Mouse (Mus musculus): Measurements from ENCODE around the gene Dctpp1. TPM values are rescaled to one million over a fixed set of nuclear protein-coding genes. Genes with fewer than 3 reads are reported as not detected.

The Dctpp1 gene
- polyA plus RNA-seq (2016; fragmentation: Nextera tagmentation; extraction: Ambion mirVana) = 163 and 167 TPM in 2 replicates

- Histone ChIP-seq H3K9ac (peak within 1 kb of the TSS; percentile 77), H3K4me3 (peak within 1 kb of the TSS; percentile 78), H3K9me3 (replicated peaks) (0 out of 2 replicates have a peak, but pooled peaks cover 3% of the 10 kb centered on the region), H3K36me3 (peaks cover 21% of the 10 kb centered on the region), H3K4me2 (peak within 1 kb of the TSS; percentile 91), H3K4me1 (peaks cover 65% of the 10 kb centered on the region), H3K27ac (peak within 1 kb of the TSS; percentile 64), H3K27me3 (replicated peaks) (peaks cover 7% of the 10 kb centered on the region; the same call in 1 of the 2 replicates)
- WGBS (ENCODE audit: insufficient replicate concordance) = under 1% methylated on average over 50 of the region's 50 CpGs
- peak; percentile 95 for ATAC-seq
Observed at GRCm38 (mm10) chr7:127260309-127261111, at the start of gene Dctpp1. TSS of gene Dctpp1 (minus strand) at chr7:127260709.

- no peak overlapping the region for H3K27ac ChIP-seq
- H3K36me3 ChIP-seq = no peaks in the 10 kb centered on the region
- no peaks in the 10 kb centered on the region for H3K27me3 ChIP-seq (replicated peaks)
- no peaks in the 10 kb centered on the region for H3K4me1 ChIP-seq
- ATAC-seq = no peak
- H3K9ac ChIP-seq = no peak overlapping the region
- H3K9me3 ChIP-seq (replicated peaks) = no peaks in the 10 kb centered on the region
- no peak overlapping the region for H3K4me2 ChIP-seq
- WGBS (ENCODE audit: insufficient replicate concordance) = 69% methylated on average over 12 of the region's 12 CpGs
- no peak overlapping the region for H3K4me3 ChIP-seq
Observed at GRCm38 (mm10) chr7:127309951-127310350, 49.4 kb upstream of the Dctpp1 start.

GRCm38 (mm10) chr7:127308887-127309286 is 48.4 kb upstream of the Dctpp1 start:
- ATAC-seq = no peak
- Histone ChIP-seq H3K4me3 (no peak overlapping the region), H3K9me3 (replicated peaks) (no peaks in the 10 kb centered on the region), H3K4me2 (no peak overlapping the region), H3K4me1 (no peaks in the 10 kb centered on the region), H3K27ac (no peak overlapping the region), H3K27me3 (replicated peaks) (no peaks in the 10 kb centered on the region), H3K9ac (no peak overlapping the region), H3K36me3 (no peaks in the 10 kb centered on the region)
- WGBS (ENCODE audit: insufficient replicate concordance) = 73% methylated on average over 4 of the region's 4 CpGs

GRCm38 (mm10) chr7:127308431-127308830 is 47.9 kb upstream of the Dctpp1 start:
- no peak for ATAC-seq
- Histone ChIP-seq H3K36me3 (no peaks in the 10 kb centered on the region), H3K27me3 (replicated peaks) (no peaks in the 10 kb centered on the region), H3K4me3 (no peak overlapping the region), H3K9ac (no peak overlapping the region), H3K27ac (no peak overlapping the region), H3K9me3 (replicated peaks) (no peaks in the 10 kb centered on the region), H3K4me2 (no peak overlapping the region), H3K4me1 (no peaks in the 10 kb centered on the region)
- WGBS (ENCODE audit: insufficient replicate concordance) = 74% methylated on average over 2 of the region's 2 CpGs

- 71% methylated on average over 5 of the region's 5 CpGs for WGBS (ENCODE audit: insufficient replicate concordance)
- Histone ChIP-seq H3K9me3 (replicated peaks) (no peaks in the 10 kb centered on the region), H3K4me3 (no peak overlapping the region), H3K4me1 (peaks cover 19% of the 10 kb centered on the region), H3K4me2 (peak overlapping the region; percentile 51), H3K9ac (no peak overlapping the region), H3K36me3 (no peaks in the 10 kb centered on the region), H3K27ac (no peak overlapping the region), H3K27me3 (replicated peaks) (no peaks in the 10 kb centered on the region)
- no peak for ATAC-seq
Observed at GRCm38 (mm10) chr7:127297586-127298193, 37.2 kb upstream of the Dctpp1 start.

DNA sequence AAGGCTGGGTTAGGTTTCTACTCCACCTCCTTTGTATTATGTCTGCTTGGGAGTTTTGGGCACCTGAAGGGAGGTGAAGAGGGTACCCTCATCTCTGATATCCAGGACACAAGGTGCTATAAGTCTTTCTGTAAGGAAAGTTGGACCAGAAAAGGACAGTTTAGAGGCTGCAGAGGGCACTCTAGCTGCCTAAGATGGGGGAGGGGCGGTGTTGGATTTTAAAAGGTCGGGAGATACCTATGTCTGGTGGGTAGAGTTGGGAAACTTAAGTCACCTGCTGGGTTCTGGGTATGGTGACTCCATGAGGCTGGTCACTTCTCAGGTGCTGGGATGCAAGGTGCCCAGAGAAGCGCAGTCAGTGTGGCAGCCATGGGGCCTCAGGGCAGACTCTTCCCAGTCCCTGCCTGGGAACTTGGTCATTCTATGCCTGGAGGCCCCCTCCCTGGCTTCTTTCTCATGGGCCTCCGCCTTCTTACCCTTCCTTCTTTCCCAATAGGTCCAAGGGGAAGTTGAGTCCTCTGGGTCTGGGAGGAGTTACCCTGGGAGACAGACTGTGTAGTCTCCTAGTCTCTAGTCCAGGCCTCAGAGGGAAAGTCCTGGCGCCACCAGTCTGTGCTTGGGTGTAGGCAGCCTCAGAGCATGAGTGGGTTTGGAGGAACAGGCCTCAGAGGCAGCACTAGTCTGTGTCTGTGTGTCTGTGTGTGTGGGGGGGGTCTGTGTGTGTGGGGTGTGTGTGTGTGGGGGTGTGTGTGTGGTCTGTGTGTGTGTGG is 36.5 kb upstream of the Dctpp1 start:
- Histone ChIP-seq H3K4me2 (peak overlapping the region; percentile 51), H3K4me1 (peaks cover 19% of the 10 kb centered on the region), H3K36me3 (no peaks in the 10 kb centered on the region), H3K4me3 (peak overlapping the region; percentile 32), H3K9me3 (replicated peaks) (no peaks in the 10 kb centered on the region), H3K27me3 (replicated peaks) (no peaks in the 10 kb centered on the region), H3K9ac (no peak overlapping the region; the same call in 1 of the 2 replicates), H3K27ac (no peak overlapping the region)
- 44% methylated on average over 5 of the region's 5 CpGs for WGBS (ENCODE audit: insufficient replicate concordance)
- ATAC-seq = no peak

DNA sequence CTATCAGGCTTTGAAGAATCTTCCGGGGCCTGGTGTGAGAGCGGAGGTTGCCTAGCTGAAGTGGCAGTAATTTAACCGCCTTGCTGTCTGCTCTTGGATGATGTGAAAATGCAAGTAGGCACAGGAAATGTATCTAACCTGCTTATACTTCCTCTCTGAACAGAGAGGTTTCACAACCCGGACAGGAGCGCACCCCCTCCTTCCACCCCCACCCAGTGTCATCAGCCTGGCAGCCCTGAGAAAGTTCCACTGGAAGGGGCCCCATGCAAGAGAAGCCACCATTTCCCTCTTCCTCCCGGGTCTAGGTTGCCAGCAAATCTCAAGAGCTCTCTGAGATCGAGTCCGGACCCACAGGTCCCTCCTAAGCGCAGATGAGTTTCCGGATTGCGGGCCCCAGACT is 35.6 kb upstream of the Dctpp1 start, which contains the start of gene Itgal:
TSS of gene Itgal (plus strand) at position 163 of the 400 bp plus-strand sequence.
- 21% methylated on average over 11 of the region's 11 CpGs for WGBS (ENCODE audit: insufficient replicate concordance)
- Histone ChIP-seq H3K9ac (peak within 1 kb of the TSS; percentile 3; the same call in 1 of the 2 replicates), H3K4me3 (peak within 1 kb of the TSS; percentile 32), H3K9me3 (replicated peaks) (no peaks in the 10 kb centered on the region), H3K27me3 (replicated peaks) (no peaks in the 10 kb centered on the region), H3K27ac (peak within 1 kb of the TSS; percentile 28; the same call in 1 of the 2 replicates), H3K4me2 (peak within 1 kb of the TSS; percentile 51), H3K4me1 (peaks cover 19% of the 10 kb centered on the region), H3K36me3 (no peaks in the 10 kb centered on the region)
- no peak for ATAC-seq

GRCm38 (mm10) chr7:127290142-127290541 is 29.6 kb upstream of the Dctpp1 start:
- no peak overlapping the region for H3K27ac ChIP-seq
- no peak overlapping the region for H3K4me2 ChIP-seq
- H3K27me3 ChIP-seq (replicated peaks) = no peaks in the 10 kb centered on the region
- H3K36me3 ChIP-seq = no peaks in the 10 kb centered on the region; the same call in 1 of the 2 replicates
- H3K9me3 ChIP-seq (replicated peaks) = no peaks in the 10 kb centered on the region
- ATAC-seq = no peak
- WGBS (ENCODE audit: insufficient replicate concordance) = 37% methylated on average over 8 of the region's 8 CpGs
- H3K4me1 ChIP-seq = peaks cover 15% of the 10 kb centered on the region
- no peak overlapping the region for H3K9ac ChIP-seq
- H3K4me3 ChIP-seq = no peak overlapping the region

GRCm38 (mm10) chr7:127289306-127289705 is 28.8 kb upstream of the Dctpp1 start:
- H3K4me2 ChIP-seq = no peak overlapping the region
- no peak overlapping the region for H3K9ac ChIP-seq
- H3K27me3 ChIP-seq (replicated peaks) = no peaks in the 10 kb centered on the region
- peaks cover 22% of the 10 kb centered on the region for H3K4me1 ChIP-seq
- no peak overlapping the region for H3K27ac ChIP-seq
- no peaks in the 10 kb centered on the region for H3K9me3 ChIP-seq (replicated peaks)
- no peaks in the 10 kb centered on the region; the same call in 1 of the 2 replicates for H3K36me3 ChIP-seq
- ATAC-seq = no peak
- no peak overlapping the region for H3K4me3 ChIP-seq
- WGBS (ENCODE audit: insufficient replicate concordance) = 40% methylated on average over 2 of the region's 2 CpGs

- ATAC-seq = no peak
- no peak overlapping the region for H3K27ac ChIP-seq
- no peak overlapping the region for H3K9ac ChIP-seq
- 47% methylated on average over 1 of the region's 1 CpGs for WGBS (ENCODE audit: insufficient replicate concordance)
- H3K4me2 ChIP-seq = no peak overlapping the region
- no peak overlapping the region for H3K4me3 ChIP-seq
- peaks cover 27% of the 10 kb centered on the region for H3K4me1 ChIP-seq
- no peaks in the 10 kb centered on the region for H3K27me3 ChIP-seq (replicated peaks)
- H3K36me3 ChIP-seq = no peaks in the 10 kb centered on the region; the same call in 1 of the 2 replicates
- no peaks in the 10 kb centered on the region for H3K9me3 ChIP-seq (replicated peaks)
Observed at GRCm38 (mm10) chr7:127287940-127288339, 27.4 kb upstream of the Dctpp1 start.

GRCm38 (mm10) chr7:127285154-127285553 is 24.6 kb upstream of the Dctpp1 start:
- no peaks in the 10 kb centered on the region for H3K27me3 ChIP-seq (replicated peaks)
- peak overlapping the region; percentile 45; the same call in 1 of the 2 replicates for H3K27ac ChIP-seq
- no peak overlapping the region for H3K4me3 ChIP-seq
- peak overlapping the region; percentile 39; the same call in 1 of the 2 replicates for H3K9ac ChIP-seq
- H3K9me3 ChIP-seq (replicated peaks) = no peaks in the 10 kb centered on the region
- ATAC-seq = peak; percentile 84
- peak overlapping the region; percentile 29; the same call in 1 of the 2 replicates for H3K4me2 ChIP-seq
- H3K36me3 ChIP-seq = no peaks in the 10 kb centered on the region; the same call in 1 of the 2 replicates
- H3K4me1 ChIP-seq = peaks cover 38% of the 10 kb centered on the region
- WGBS (ENCODE audit: insufficient replicate concordance) = 20% methylated on average over 9 of the region's 10 CpGs
